Mouse (Mus musculus): ENCODE results near the gene Cul1.

GRCm38 (mm10) chr6:47466488-47466887 lies 13.3 kb downstream of the Cul1 start:
- TF ChIP-seq CTCF (IDR thresholded peaks at IDR 0.05; ENCODE audit: control insufficient read depth, insufficient read depth, insufficient replicate concordance, low read depth, low read length) (no peak), POLR2A (IDR thresholded peaks at IDR 0.05; ENCODE audit: control insufficient read depth, low read depth, low read length) (no peak)

Measured in testis, adult 2 months (tissue).